Mouse (Mus musculus) lung, postnatal 0 days (tissue): ENCODE measurements around the gene Cask.

Experiments
- CTCF ChIP-seq: IDR thresholded peaks from 2 replicates; pipeline ENCODE4 v1.5.1; 2016; ENCODE audit warnings: antibody characterized with exemption, mild to moderate bottlenecking
- EP300 ChIP-seq: IDR thresholded peaks from 2 replicates; pipeline ENCODE4 v1.6.1; 2016; ENCODE audit warnings: antibody characterized with exemption, mild to moderate bottlenecking, control low read depth

- TF ChIP-seq CTCF (no peak), EP300 (no peak)
Observed at GRCm38 (mm10) chrX:13638894-13639293, 212.3 kb downstream of the Cask start.
